Mouse (Mus musculus): Measurements from ENCODE around the gene Mapk8. TPM values are rescaled to one million over a fixed set of nuclear protein-coding genes. Genes with fewer than 3 reads are reported as not detected.

Gene Mapk8
- polyA plus RNA-seq, 1 experiment from 2014 or later, result 17.3 TPM

DNA sequence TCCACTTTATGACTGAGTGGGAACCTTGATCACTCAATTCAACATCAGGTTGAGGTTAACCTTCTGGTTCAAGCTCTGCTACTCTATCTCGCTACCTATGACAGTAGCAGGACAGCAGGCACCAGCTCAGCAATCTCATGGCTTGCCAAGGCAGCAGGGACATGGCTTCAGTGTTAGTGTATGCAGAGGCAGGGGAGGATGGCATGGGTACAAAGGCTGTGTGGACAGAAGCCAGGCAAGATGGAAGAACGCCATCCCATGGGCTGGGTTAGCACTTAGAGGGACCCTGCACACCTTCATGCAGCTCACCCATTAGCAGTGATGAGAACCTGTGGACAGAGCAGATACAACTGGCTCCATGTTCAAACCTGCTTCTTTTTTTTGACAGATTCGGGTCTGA, 69.7 kb downstream of the Mapk8 start:
- Histone ChIP-seq H3K4me1 (no peaks in the 10 kb centered on the region), H3K27me3 (ENCODE audit: low read depth, poor library complexity, severe bottlenecking) (no peaks in the 10 kb centered on the region), H3K9me3 (replicated peaks) (no peaks in the 10 kb centered on the region), H3K36me3 (peaks cover 29% of the 10 kb centered on the region), H3K4me3 (no peak overlapping the region), H3K27ac (replicated peaks) (no peak overlapping the region)
- 97% methylated on average over 3 of the region's 3 CpGs for WGBS
- no peak for DNase-seq (ENCODE audit: low spot score)

DNA sequence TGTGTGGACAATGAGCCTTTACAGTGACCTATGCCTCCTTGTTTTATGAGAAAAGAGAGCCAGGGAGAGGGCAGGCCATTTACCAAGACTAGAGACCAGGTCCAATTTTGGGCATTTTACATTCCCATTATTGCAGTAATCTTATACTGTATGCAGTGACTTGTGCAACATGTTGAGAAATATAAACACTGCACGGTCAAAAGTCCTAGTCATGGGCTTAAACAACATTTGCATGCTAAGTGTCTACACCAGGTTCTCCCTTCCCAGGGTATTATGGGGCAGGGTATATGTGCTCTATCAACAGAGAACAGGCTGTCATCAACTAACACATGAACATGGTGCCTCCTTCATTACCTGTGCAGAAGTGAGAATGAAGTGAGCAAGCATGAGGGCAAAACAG, 72.9 kb downstream of the Mapk8 start:
- DNase-seq (ENCODE audit: low spot score), result no peak
- Histone ChIP-seq H3K27ac (replicated peaks) (no peak overlapping the region), H3K36me3 (peaks cover 6% of the 10 kb centered on the region), H3K4me1 (peaks cover 18% of the 10 kb centered on the region), H3K27me3 (ENCODE audit: low read depth, poor library complexity, severe bottlenecking) (no peaks in the 10 kb centered on the region), H3K4me3 (no peak overlapping the region), H3K9me3 (replicated peaks) (no peaks in the 10 kb centered on the region)
- WGBS, result 86% methylated on average over 1 of the region's 1 CpGs

DNA sequence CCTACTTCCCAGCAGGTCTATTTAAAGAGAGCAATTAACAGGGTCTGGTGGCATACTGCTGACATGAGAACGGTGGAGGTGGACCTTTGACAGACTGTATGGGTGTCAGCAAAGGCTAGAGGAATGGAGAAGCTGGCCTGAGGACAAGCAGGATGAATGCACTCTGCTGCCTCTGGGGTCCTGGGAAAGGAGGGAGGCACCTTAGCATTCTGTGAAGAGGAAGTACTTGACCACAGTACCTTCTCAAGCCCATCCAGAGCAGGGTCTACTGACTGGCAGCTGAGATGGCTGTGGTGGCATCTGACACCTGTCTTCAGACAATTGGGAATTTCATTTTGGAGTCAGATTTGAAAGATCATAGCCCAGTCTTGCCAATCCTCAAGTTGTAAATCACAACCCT, 73.7 kb downstream of the Mapk8 start:
- 71% methylated on average over 1 of the region's 1 CpGs for WGBS
- Histone ChIP-seq H3K4me3 (no peak overlapping the region), H3K27me3 (ENCODE audit: low read depth, poor library complexity, severe bottlenecking) (no peaks in the 10 kb centered on the region), H3K27ac (replicated peaks) (no peak overlapping the region), H3K4me1 (peaks cover 18% of the 10 kb centered on the region), H3K9me3 (replicated peaks) (no peaks in the 10 kb centered on the region), H3K36me3 (peaks cover 6% of the 10 kb centered on the region)
- DNase-seq (ENCODE audit: low spot score), result no peak

DNA sequence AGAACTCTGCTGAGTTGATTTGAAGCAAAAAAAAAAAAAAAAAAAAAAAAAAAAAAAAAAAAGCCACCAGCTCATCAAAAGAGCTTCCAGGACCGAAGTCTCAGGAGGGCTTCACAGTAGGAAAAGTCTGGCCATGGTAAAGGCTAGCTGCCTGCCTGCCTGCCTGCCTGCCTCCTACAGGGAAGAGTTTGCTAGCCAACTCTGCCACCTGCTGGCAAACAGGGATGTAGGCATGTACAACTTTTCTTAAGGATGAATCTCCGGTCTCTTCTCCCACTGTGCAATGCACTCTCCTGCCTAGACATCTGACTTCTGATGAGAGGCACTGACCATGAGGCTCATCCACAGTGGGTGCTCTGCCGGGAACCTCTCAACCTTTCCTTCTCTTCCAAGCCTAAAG, 75.7 kb downstream of the Mapk8 start:
- H3K4me1 ChIP-seq, result peaks cover 24% of the 10 kb centered on the region
- DNase-seq (ENCODE audit: low spot score), result peak; percentile 69
- no peaks in the 10 kb centered on the region for H3K36me3 ChIP-seq
- H3K4me3 ChIP-seq, result no peak overlapping the region
- WGBS, result 19% methylated on average over 3 of the region's 3 CpGs
- no peaks in the 10 kb centered on the region for H3K27me3 ChIP-seq (ENCODE audit: low read depth, poor library complexity, severe bottlenecking)
- H3K9me3 ChIP-seq (replicated peaks), result no peaks in the 10 kb centered on the region
- no peak overlapping the region for H3K27ac ChIP-seq (replicated peaks)

DNA sequence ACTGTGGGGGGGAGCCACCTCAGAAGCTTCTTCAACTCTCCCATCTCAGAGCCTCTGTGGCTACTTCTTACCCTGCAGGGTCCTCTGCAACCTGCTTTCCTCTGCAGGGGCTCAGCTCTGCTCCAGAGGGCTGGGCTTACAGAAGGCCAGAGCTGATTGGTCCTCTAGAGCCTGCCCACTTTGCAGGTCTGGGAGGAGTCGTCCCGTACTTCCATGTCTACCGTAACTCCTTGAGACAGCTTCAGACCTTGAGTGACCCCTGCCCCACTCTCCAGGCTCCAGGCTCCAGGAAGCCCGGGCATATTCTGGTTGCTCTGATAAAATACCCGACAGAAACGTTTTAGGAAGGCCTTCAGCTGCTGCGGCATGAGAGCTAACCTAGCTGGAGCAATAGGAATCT, 76.9 kb downstream of the Mapk8 start:
- no peaks in the 10 kb centered on the region for H3K9me3 ChIP-seq (replicated peaks)
- H3K27ac ChIP-seq (replicated peaks), result no peak overlapping the region
- H3K4me3 ChIP-seq, result no peak overlapping the region
- H3K36me3 ChIP-seq, result no peaks in the 10 kb centered on the region
- no peaks in the 10 kb centered on the region for H3K27me3 ChIP-seq (ENCODE audit: low read depth, poor library complexity, severe bottlenecking)
- H3K4me1 ChIP-seq, result peaks cover 24% of the 10 kb centered on the region
- 15% methylated on average over 7 of the region's 7 CpGs for WGBS
- DNase-seq (ENCODE audit: low spot score), result no peak

DNA sequence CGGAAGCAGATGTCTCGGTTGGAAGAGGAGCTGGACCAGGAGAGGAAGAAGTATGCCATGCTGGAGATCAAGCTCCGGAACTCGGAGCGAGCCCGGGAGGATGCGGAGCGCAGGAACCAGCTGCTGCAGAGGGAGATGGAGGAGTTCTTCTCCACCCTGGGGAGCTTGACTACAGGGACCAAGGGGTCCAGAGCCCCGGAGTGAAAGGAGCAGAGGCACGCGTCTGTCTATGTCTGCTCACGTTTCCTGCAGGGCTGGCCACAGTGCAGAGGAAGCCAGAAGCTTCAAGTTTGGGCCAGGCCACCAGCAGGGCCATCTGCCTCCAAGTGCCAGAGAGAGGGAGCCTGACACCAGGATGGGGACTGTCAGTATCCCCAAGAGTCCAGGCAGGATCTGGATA, 77.6 kb downstream of the Mapk8 start:
- DNase-seq (ENCODE audit: low spot score), result no peak
- Histone ChIP-seq H3K27me3 (ENCODE audit: low read depth, poor library complexity, severe bottlenecking) (no peaks in the 10 kb centered on the region), H3K9me3 (replicated peaks) (no peaks in the 10 kb centered on the region), H3K4me3 (no peak overlapping the region), H3K27ac (replicated peaks) (no peak overlapping the region; the same call in 1 of the 2 replicates), H3K4me1 (peaks cover 24% of the 10 kb centered on the region), H3K36me3 (no peaks in the 10 kb centered on the region)
- 86% methylated on average over 12 of the region's 12 CpGs for WGBS

DNA sequence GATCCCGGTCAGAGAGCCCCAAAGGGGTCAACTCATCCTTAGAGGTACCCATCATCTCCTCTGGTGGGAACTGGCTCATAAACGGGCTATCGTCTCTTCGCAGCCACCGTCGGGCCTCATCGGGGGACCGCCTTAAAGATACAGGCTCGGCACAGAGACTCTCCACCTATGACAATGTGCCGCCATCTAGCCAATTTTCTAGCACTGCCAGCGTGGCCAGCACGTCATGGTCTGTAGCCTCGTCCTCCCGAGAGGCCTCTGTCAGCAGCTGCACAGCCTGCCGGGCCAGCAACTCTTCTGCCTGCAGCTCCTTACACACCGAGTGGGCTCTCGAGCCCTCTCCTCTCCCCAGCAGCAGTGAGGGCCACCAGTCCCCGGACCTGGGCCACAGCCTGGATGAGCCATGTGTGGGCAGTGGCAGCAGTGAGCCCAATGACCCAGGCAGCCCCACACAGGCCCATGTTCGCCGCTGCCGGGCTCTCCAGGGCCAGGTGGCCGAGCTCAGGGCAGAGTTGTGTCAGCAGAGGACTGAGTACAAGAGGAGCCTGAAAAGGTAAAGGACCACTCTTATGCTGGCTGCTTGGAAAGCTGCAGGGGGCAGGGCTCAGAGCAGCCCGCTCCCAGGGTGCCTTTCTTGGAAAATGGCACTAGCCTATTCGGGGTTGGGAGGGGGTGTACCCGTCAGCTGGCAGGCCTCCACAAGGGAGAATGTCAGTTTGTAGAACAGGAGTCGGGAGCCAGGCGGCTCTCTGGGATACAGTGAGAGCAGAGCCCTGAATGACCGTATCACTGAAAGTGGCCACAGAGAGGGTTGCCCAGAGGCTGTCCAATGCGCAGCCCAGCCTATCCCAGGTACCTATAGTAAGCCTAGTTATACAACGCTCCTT, 79.8 kb downstream of the Mapk8 start:
- no peaks in the 10 kb centered on the region for H3K9me3 ChIP-seq (replicated peaks)
- WGBS, result 83% methylated on average over 30 of the region's 30 CpGs
- no peaks in the 10 kb centered on the region for H3K27me3 ChIP-seq (ENCODE audit: low read depth, poor library complexity, severe bottlenecking)
- H3K36me3 ChIP-seq, result no peaks in the 10 kb centered on the region
- peaks cover 39% of the 10 kb centered on the region for H3K4me1 ChIP-seq
- H3K4me3 ChIP-seq, result no peak overlapping the region
- peak overlapping the region; percentile 43; the same call in 1 of the 2 replicates for H3K27ac ChIP-seq (replicated peaks)
- DNase-seq (ENCODE audit: low spot score), result no peak

DNA sequence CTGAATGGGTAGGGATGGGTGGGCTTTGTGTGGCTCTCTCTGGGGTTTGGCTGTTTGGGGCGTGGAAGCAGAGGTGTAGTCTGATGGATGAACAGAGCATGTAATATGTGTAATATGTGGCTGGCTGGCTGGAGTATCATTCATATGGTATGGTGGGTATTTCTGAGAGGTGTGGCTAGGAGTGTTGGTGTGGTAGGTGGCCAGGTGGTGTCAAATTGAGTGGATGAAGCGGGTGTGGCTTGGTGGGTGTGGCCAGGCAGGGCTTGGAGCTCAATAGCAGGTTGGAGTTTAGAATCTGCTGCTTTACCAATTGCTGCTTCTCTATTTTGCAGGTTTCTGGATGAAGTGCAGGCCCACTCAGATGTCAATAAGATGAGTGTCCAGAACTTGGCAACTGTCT, 82.9 kb downstream of the Mapk8 start:
- Histone ChIP-seq H3K9me3 (replicated peaks) (no peaks in the 10 kb centered on the region), H3K36me3 (no peaks in the 10 kb centered on the region), H3K4me1 (peaks cover 33% of the 10 kb centered on the region), H3K4me3 (no peak overlapping the region), H3K27ac (replicated peaks) (no peak overlapping the region), H3K27me3 (ENCODE audit: low read depth, poor library complexity, severe bottlenecking) (no peaks in the 10 kb centered on the region)
- 89% methylated on average over 2 of the region's 2 CpGs for WGBS
- no peak for DNase-seq (ENCODE audit: low spot score)

DNA sequence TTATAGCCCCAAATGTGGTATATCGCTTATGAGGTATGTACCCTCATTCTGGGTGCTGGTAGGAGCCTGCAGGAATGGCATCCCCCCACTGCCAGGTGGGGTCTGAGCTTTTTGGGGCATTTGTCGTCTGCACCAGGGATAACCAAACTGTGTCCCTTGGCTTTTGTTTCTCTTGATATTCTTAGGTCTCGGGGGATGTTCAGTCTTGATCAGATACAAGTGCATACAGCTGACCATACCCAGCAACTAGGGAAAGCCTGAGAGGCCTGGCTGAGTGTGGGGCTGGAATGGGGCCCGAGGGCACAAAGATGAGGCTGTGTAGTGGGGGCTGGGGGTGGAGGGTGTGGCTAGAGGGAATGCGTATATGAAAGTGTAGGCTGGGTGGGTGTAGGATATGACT, 83.3 kb downstream of the Mapk8 start:
- H3K27ac ChIP-seq (replicated peaks), result no peak overlapping the region
- peaks cover 33% of the 10 kb centered on the region for H3K4me1 ChIP-seq
- DNase-seq (ENCODE audit: low spot score), result no peak
- no peaks in the 10 kb centered on the region for H3K36me3 ChIP-seq
- H3K27me3 ChIP-seq (ENCODE audit: low read depth, poor library complexity, severe bottlenecking), result no peaks in the 10 kb centered on the region
- no peak overlapping the region for H3K4me3 ChIP-seq
- no peaks in the 10 kb centered on the region for H3K9me3 ChIP-seq (replicated peaks)
- WGBS, result 91% methylated on average over 5 of the region's 5 CpGs

DNA sequence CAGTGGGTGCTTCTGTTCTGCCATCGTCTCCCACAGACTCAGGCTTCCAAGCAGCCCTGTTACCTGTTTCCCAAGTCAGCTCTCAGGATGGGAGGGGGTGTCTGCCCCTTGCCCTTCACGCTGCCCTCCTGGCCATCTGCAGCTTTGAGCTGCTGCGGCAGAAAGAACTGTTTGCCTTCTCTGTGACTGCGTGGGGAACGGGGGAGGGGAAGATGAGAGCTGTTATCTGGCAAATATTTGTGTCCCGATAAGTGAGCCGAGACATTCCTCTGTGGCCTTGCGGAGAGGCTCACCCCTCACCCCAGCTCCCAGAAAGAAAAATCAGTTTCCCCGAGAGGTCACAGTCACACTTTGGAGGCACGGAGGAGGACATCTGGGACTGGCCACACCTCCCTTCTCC, 84.2 kb downstream of the Mapk8 start:
- DNase-seq (ENCODE audit: low spot score), result no peak
- Histone ChIP-seq H3K36me3 (no peaks in the 10 kb centered on the region), H3K27ac (replicated peaks) (0 out of 2 replicates have a peak overlapping the region, but pooled peaks have one; percentile 46), H3K9me3 (replicated peaks) (no peaks in the 10 kb centered on the region), H3K27me3 (ENCODE audit: low read depth, poor library complexity, severe bottlenecking) (no peaks in the 10 kb centered on the region), H3K4me3 (no peak overlapping the region), H3K4me1 (peaks cover 33% of the 10 kb centered on the region)
- 44% methylated on average over 10 of the region's 10 CpGs for WGBS

DNA sequence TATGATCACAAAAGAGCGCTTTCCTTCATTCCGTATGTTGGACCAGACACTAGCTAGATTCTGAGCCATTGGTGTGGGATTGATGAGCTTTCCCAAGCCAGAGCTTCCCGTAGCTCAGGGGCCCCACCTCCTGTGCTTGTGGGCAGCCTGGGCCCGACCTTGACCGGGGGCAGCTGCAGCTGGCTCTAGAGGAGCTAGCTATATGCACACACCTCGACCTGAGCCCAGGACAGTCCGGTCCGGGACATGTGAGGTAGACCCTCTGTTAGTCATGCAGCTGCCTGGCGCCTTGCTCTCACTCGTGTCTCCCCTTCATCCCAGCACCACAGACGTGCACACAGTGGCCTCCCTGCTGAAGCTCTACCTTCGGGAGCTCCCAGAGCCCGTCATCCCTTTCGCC, 84.8 kb downstream of the Mapk8 start:
- DNase-seq (ENCODE audit: low spot score), result no peak
- peak overlapping the region; percentile 46; the same call in 1 of the 2 replicates for H3K27ac ChIP-seq (replicated peaks)
- H3K4me1 ChIP-seq, result peaks cover 29% of the 10 kb centered on the region
- WGBS, result 76% methylated on average over 14 of the region's 14 CpGs
- H3K9me3 ChIP-seq (replicated peaks), result no peaks in the 10 kb centered on the region
- no peaks in the 10 kb centered on the region for H3K27me3 ChIP-seq (ENCODE audit: low read depth, poor library complexity, severe bottlenecking)
- no peaks in the 10 kb centered on the region for H3K36me3 ChIP-seq
- H3K4me3 ChIP-seq, result no peak overlapping the region

DNA sequence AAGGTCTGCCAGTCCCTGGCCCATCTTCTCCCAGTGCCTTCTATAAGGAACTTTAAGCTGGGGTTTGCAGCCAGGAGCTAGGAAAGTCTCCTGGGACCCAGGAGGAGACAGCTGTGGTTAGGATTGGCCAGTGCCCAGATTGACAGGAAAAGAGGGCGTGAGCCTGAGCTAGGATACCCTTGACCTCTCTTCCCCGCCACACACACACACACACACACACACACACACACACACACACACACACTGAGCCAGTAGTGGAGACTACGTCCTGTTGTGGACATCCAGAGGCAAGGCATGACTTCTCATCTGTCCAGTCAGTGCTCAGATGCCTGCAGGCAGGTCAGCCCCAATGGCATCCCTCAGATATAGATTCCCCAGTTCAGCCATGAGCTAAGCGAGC, 85.4 kb downstream of the Mapk8 start:
- H3K27me3 ChIP-seq (ENCODE audit: low read depth, poor library complexity, severe bottlenecking), result no peaks in the 10 kb centered on the region
- no peak for DNase-seq (ENCODE audit: low spot score)

DNA sequence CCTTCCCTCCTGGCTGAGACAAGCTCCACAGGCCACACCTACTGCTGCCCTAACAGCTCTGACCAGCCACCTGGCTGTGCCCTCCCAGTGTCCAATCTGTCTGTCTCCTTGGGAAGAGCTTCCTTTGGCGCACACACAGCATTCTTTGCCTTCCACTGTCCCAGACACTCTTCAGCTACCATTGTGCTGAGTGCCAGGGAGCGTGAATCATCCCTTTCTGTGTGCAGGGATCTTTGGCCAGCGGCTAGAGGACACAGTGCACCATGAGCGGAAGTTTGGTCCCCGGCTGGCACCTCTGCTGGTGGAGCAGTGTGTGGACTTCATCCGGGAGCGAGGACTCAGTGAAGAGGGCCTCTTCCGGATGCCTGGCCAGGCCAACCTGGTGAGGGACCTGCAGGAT, 88.1 kb downstream of the Mapk8 start:
- no peaks in the 10 kb centered on the region for H3K9me3 ChIP-seq (replicated peaks)
- peaks cover 30% of the 10 kb centered on the region for H3K4me1 ChIP-seq
- WGBS, result 89% methylated on average over 8 of the region's 8 CpGs
- H3K4me3 ChIP-seq, result no peak overlapping the region
- H3K27me3 ChIP-seq (ENCODE audit: low read depth, poor library complexity, severe bottlenecking), result peaks cover 7% of the 10 kb centered on the region
- H3K36me3 ChIP-seq, result no peaks in the 10 kb centered on the region
- DNase-seq (ENCODE audit: low spot score), result no peak
- no peak overlapping the region for H3K27ac ChIP-seq (replicated peaks)

More for the DNA sequence above, 85.4 kb downstream of the Mapk8 start:
- H3K27ac ChIP-seq (replicated peaks), result peak overlapping the region; percentile 46; the same call in 1 of the 2 replicates
- peaks cover 27% of the 10 kb centered on the region for H3K4me1 ChIP-seq
- no peaks in the 10 kb centered on the region for H3K9me3 ChIP-seq (replicated peaks)
- WGBS, result 49% methylated on average over 3 of the region's 4 CpGs
- no peaks in the 10 kb centered on the region for H3K36me3 ChIP-seq
- H3K4me3 ChIP-seq, result no peak overlapping the region

Measured in midbrain, embryonic 10.5 days (tissue).